Mouse (Mus musculus) R1 (cell line): ENCODE measurements around the gene Nkx1-2.

Experiments
- DNase-seq: peaks from one replicate; pipeline ENCODE4 v3.0.0-alpha.2; 2018; ENCODE audit warnings: low read depth, low spot score

Gene Nkx1-2

DNA sequence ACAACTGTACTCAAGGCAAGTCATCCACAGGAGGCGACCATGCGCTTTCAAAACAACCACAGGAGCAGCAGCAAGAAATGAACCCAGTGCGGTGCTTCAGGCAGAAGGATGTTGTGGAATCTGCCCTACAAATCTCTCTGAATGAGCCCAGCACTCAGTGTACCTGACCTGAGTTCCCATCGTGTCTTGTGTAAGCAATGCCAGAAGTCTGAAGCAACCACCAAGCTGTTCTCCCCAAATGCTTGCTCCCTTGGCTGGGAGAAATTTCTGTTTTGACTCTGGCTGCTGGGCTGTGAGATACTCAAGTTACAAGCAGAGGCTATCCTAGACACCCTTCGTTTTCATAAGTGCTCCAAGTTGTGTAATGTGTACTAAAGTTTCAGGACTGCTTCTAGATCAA lies 6.3 kb upstream of the Nkx1-2 start:
- DNase-seq, result no peak

DNA sequence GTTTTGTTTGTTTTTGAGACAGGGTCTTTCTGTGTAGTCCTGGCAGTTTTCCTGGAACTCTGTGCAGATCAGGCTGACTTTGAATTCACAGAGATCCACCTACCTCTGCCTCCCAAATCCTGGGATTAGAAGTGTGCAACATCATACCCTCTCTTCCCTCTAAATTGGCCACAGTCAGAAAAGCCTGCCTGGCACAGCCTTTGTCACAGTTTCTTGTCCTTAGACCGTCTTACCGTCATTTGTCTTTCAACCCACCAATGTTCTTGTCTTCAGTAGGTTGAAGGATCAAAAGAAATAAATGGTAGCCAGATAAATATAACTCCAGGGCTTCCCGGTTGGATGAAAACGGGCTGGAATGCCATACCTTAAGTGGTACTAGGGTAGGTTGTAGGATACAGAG lies 5.3 kb upstream of the Nkx1-2 start:
- no peak for DNase-seq

DNA sequence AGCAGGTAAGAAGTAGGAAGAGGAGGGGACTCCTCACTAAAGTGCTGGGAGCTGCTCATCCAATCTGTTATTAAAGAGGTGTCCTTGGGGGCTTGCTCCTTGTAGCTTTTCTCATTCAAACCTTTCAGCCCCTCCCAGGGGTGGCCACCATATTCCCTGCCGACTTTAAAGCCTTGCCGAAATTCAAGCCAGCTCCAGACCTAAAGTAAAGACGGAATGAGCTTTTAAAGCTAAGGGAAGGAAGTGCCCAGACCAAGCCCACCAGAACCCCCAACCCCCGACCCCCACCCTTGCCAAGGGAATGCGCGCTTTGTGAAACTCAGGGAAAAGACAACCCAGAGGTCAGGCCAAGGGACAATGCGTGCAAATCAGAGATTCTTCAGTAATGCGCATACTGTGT lies 1.5 kb upstream of the Nkx1-2 start:
- DNase-seq, result no peak

DNA sequence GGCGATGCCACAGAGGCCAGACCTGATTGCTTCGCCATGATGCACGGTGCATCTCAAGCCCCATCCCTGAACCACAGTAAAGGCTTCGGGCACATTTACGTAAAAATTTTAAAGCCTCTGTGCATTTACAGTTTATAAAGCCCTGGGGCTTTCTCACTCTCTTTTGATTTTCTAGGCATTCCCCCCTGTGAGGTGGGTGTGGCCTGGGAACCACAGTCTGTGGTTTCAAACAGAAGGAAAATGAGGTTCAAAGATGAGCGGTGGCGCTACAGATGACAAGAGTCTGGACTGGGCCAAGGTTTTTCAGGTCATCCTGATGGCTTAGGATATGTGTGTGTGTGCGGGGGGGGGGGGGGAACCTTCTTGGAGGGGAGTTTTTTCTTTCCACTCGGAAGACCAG lies 589 bp upstream of the Nkx1-2 start:
- peak; percentile 56 for DNase-seq

DNA sequence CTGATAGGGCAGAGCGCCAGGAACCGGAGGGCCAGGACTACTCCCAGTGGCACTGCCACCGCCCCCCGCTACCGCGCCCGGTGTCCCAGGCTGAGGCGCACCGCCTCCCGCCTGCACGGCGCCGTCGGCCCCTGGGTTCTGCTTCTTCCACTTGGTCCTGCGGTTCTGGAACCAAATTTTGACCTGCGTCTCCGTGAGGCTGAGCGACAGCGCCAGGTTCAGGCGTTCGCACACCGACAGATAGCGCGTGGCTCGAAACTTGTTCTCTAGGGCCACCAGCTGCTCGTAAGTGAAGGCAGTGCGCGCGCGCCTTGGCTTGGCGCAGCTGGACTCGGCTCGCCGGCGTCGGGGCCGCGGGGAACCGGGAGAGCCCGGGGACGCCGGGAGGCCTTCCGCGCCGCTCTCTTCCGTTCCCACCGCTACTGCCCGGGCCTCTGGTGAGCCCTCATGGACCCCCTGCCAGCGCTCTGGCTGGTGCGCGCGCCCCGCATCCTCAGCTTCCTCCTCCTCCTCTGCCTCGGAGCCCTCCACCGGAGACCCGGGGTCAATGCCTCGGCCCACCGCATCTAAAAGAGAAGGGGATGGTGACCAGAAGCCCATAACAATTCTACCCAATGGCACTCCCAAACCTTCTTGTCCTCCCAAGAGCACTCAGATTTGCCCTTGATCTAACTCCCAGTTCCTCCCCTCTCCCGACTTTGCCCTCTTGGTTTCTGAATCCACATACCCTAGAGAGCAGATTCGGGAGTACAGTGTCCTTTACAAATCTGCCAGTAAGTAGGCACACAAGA lies 2.0 kb downstream of the Nkx1-2 start:
- DNase-seq, result peak; percentile 46

DNA sequence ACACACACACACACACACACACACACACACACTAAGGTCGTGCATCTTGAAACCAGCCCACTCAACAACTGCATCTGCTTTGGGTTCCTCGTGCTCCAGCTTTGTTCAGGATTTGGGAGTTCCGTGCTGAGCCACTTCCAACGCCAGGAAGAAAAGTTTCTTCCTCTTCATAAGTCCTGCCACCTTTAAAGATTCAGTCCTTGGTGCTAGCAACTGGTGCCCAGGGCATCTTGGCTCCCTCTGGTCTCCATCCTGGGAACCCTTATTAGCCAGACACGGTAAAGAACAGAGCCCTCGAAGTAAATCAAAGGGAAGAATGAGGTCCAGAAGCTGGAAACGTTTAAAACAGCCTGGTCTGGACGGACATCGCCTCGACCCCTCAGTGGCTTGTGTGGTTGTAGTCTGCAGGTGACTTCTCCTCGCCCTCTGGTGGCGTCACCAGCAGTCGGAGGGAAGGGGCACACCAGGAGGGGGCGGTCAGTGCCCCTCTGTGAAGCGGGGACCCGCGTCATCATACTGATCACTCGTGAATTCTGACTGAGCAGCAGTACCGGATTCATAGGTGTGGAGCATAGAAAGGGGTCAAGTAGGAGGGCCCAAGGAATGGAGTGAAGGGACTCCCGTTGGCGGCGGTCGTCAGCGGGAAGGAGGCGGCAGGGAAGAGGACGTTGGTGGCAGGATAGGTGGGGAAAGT lies 2.7 kb downstream of the Nkx1-2 start:
- peak; percentile 33 for DNase-seq

DNA sequence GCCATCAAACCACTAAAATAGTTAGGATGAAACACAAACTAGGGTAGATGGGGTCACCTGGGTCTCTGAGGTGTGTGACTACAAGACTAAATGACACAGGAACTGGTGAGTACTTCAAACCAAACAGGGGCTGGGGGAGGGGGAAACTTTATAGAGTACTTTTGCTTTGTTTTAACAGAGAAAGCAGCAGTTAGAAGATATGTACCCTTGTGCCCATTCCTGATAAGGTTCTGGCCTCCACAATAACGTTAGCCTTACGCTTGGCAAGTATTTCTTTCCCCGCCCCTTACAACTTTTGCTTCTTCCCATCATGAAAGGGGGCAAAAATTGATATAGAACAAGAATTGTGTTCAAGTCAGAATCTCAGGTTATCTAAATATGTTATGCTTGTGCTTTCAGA lies 3.6 kb downstream of the Nkx1-2 start:
- no peak for DNase-seq

DNA sequence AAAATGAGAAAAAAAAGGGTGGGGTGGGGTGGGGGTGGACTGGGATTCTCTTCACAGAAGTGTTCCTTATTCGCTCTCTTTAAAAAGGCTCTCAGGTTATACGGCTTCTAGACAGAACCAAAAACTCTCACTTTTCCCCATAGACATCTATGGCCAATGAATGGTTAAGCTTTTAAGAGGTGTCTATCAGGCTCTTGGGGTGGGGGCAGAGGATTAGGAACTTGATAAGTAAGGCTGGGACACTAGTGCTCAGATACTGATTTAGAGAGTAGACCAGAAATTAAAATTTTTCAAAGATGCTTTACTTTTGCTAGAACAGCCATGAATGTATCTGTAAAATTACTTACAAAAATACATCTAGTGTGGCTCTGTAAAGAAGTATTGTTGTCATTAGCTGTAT lies 5.1 kb downstream of the Nkx1-2 start:
- no peak for DNase-seq

DNA sequence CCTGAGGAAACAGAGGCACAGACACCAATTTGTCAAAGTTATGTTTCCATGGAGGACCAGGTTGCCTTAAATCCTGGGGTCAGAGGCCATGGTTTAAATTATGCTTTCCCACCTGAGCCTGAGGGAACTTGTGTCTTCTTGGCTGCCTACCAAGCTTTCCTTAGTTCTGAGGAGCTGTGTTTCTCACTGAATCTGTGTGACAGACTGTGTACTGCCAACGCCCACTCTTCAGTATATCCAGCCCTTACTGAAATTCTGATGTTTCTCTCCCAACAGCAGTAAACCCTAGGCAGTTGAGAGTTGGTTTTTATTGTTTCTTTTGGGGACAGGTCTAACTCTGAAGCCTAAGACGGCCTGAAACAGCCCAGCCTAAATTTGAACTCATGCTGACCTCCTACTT lies 5.7 kb downstream of the Nkx1-2 start:
- no peak for DNase-seq

DNA sequence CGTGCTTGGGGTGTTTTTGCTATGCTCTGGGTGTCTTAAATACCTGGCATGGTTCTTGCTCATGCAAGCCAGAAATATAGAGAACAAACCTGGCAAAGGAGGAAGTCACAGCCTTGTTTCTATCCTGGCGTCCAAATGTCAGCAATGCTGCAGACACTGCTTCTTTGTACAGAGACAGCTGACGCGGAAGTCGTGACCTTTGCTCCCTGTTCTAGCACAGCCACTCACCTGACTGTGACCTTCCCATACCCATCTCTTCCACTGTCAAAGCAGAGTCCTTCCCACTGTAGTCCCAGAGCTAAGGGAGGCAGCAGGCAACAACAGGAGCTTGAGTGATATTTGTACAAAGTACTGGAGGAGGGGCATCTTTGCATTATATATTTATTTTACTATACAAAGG lies 9.8 kb downstream of the Nkx1-2 start:
- no peak for DNase-seq

DNA sequence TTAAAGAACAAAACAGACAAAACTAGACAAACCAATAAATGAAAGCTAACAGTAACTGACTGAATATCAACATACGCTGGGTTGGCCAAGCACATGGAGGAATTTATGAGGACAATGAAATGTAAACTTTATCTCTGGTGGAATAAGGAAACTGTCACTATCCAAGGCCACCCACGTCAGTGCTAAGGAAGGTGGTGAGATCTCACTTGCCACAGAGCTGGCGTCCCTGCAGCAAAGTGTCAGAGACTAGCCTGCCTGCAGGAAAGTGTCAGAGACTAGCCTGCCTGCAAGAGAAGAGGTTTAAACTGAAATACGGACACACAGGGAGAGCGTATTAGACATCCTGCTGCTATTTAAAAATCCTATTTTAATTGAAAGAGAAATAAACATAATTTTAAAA lies 12.3 kb downstream of the Nkx1-2 start:
- no peak for DNase-seq

DNA sequence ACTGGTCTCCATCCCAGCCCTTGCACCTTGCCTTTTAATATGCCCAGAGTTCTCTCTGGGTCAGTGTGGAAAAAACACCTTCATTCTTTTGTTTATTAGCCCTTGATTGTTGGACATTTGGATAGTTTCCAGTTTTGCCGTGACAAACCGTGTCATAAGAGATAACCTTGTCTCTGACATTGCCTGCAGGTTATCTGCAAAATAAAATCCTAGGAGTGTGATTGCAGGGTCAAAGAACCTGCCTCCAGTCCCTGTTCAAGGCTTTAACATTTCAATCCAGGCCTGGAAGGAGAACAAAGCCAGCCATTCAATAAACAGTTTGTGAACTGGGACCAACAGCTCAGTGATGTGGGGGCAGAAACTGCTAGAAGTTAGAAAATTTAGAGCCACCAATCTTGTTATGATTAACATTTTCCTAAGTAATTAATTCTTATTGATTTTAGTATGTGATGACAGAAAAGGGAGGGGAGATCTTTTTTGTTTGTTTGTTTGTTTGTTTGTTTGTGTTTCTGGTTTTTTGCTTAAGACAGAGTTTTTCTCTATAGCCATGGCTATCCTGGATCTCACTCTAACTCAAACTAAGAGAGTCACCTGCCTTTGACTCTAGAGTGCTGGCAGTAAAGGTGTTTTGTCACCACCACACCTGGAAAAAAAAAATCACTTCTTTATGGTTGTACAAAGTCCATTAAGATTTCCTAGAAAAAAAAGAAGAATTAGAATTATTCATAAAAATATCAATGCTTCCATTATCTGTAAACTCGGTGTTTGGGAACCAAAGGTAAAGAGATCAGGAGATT lies 13.5 kb downstream of the Nkx1-2 start:
- DNase-seq, result no peak

DNA sequence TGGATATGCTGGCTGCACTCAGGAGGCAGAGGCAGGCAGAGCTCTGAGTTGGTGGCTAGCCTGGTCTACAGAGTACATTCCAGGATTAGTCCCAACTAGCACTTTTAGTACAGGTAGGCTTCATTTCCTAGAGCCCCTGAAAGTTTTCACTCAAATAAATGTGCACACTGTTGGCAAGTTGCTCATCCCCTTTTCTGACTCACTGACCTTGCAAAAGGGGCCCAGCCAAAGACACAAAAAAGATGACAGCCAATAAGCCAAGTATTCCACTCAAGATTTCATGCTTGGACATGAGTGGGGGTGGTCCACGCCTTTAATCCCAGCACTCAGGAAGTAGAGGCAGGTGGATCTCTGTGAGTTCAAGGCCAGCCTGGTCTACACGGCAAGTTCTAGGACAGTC lies 18.0 kb downstream of the Nkx1-2 start:
- no peak for DNase-seq

DNA sequence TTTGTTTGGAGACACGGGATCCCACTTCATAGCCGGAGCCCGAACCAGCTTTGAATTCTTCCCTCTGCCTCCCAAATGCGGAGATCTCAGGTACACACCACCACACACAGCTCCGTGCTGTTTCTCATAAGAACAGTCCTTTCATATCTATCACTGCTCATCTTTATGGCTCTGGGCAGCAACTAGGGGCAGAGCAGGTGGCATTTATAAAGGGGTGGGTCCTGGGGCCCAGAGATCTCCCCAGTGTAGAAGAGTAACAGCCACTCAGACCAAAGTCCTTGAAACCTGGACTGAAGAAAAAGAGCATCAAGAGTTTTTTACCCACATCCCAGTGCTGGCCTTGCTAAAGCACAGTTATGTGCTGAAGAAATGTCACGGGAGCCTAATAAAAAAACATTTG lies 18.9 kb downstream of the Nkx1-2 start:
- no peak for DNase-seq

DNA sequence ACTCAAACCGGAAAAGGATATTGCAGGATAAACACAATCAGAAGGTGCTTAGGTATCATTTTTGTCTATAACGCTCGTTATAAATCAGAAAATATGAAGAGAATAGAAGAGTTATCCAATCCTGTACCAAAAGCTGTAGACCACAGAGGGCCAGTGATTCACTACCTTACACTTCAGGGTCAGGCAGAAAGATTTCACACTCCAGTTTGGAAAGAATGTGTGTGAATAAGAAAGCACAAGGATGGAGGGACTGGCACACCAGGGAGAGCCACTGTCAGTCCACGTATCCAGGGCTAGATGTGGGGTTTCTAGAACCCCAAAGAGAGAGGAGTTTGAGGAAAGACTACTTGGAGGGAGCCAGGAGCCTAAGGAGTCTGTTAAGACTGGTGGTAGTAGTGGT lies 22.5 kb downstream of the Nkx1-2 start:
- no peak for DNase-seq

DNA sequence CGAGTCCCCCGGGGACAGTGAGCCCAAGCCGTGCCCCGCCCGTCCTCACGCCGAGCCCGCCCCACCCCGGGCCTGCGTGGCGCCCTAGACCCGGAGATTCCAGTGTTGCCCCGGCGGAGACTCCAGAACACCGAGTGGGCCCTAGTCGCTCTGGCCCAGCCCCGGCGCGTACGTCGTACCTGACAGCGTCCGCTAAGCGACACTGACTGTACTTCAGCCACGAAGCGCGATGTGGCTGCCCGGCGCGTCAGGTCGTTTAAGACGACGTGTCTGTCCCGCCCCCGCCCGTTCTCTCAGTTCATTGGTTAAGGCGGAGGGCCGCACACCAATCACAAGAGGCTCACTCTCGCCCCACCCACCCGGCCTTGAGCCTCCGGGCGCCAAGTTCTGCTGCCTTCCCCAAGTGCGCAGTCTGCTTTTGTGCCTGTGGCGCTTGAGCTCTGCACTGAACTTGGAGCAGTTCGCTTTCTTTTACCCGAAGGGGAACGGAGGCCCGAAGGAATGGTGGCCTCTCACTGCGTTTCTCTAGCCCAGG lies 23.3 kb downstream of the Nkx1-2 start, which contains the start of gene Oat:
Oat (minus strand) TSS at position 283 of the 535 bp plus-strand sequence.
- DNase-seq, result peak; percentile 98

DNA sequence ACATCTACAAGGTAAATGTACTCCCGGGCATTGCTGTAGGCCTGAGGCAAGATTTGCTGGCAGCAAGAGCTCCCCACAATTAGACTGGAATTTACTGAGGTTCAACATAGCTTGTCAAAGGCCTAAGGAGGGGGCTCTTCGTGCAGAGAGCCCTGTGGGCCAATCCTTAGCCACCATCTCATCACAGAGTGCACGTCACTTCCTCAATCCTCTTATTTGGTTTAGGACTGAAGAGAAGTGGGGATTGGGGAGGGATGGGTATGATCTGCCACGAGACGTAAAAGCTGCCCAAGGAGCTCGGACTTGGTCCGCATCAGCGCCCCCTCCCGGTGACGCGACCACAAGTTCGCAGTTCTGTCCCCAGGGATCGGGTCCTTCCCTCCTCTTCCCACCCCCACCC lies 23.8 kb downstream of the Nkx1-2 start:
- DNase-seq, result peak; percentile 93

DNA sequence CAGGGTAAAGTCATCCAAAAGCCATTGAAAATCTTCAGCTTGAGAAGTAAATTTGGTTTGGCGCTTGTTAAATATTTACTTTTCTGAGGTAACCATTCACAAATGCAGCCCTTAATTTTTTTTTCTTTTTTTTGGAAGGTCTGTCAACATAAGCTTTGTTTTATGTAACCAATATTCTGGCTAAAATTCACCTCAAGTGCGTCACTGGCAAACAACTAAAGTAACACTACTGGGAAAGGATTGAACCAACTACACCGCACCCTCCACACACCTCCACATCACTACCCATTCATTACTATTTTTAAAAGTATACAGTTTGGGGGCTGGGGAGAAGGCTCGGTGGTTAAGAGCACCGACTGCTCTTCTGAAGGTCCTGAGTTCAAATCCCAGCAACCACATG lies 24.8 kb downstream of the Nkx1-2 start:
- no peak for DNase-seq

DNA sequence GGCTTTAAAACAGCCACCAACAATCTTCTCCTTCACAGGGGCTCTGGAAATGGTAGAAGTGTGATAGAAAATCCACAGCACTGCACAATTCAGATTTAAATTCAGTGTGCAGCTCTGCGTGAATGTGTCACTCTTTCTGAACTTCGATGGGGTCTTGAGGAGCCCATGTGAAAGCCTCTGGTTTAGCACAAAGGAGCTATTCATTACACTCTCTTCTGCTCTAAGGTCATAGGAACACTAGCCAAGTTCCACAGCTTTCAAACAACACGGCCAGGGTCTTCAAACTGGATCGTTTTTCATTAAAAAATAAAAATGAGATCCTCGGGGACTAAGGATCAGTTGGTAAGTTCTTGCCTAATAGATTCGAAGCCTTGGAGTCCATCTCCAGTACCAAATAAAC lies 26.2 kb downstream of the Nkx1-2 start:
- DNase-seq, result no peak

DNA sequence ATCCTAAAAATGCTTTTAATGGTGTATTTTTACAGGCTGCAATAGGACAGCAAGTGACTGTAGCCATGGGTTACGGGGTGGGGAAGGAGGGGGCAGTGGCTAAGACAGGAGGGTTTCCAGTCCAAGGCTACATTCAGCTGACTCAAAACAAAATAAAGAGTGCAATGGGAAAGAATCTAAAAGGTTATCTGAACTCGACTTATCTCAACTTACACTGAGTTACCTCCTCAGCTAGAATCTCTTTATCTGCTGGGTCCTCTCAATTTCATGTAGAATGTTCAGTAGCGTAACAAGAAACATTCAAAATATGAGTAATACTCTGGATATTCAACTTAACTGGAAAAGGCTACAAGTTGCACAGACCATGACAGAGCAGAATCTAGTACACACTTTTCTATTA lies 26.7 kb downstream of the Nkx1-2 start:
- no peak for DNase-seq

DNA sequence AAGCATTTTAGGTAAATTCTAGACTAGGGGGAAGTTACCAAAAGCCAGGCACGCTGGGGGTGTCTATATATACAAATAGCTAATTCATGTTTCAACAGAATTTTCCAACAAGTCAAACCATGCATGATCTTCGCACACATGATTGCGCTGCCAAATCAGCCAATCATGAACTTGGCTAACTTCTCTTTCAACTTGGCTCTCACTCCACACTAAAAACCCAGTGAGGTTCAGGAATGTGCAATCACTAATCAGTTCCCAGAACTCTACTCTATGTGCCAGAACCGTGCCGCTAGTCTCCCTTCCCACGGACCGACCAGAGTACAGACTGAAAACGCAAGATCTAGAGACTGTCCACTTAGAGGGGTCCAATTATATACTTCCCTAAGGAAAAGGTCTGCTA lies 28.0 kb downstream of the Nkx1-2 start:
- no peak for DNase-seq

DNA sequence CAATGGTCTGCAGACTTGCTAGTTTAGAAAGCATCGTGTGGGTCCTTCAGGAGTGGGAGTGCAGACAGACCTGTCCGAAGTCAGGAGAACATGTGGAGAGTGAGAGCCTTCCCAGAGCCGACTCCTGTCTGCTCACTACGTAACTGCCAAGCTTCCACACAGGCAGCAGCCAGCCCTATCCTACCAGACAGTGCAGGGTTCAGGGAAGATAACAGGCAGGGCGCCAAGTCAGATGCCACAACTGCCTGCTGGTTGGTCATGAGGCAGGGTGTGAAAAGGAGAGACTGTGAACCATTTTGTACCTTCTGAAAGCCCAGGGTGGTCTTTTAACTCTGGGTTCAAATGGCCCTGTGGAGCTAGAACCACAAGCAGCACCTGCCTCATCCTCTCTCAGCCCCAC lies 29.4 kb downstream of the Nkx1-2 start:
- no peak for DNase-seq
